Mouse (Mus musculus) heart, embryonic 14.5 days (tissue): ENCODE measurements around the gene Obsl1. TPM values are rescaled to one million over a fixed set of nuclear protein-coding genes. Genes with fewer than 3 reads are reported as not detected.

ENCODE experiments used
- ATAC-seq: fragments of 200-750 bp; cut with Nextera tagmentation; 2 replicates; pipeline ENCODE4 v1.8.0; 2017; ENCODE audit warnings: low read depth, moderate TSS enrichment; ENCODE audit not compliant: insufficient number of reproducible peaks, insufficient read depth, low FRiP score
- H3K27ac ChIP-seq, 2 experiments: fragments of 200-500 bp in 1 of 2; fragments of 300-500 bp in 1 of 2; sonication (generic) in 1 of 2; replicated peaks in 1 of 2; 2 replicates each; pipeline ENCODE4 v1.5.1; 2012 to 2014; ENCODE audit warnings: low read depth in 2 of 2, low read length in 2 of 2, control low read depth in 1 of 2, mild to moderate bottlenecking in 1 of 2, mixed read lengths in 1 of 2; ENCODE audit not compliant: control insufficient read depth in 1 of 2, insufficient read depth in 1 of 2
- H3K27me3 ChIP-seq: fragments of 300-500 bp; sonication (generic); 2 replicates; pipeline ENCODE4 v1.6.1; 2014; ENCODE audit warnings: mild to moderate bottlenecking, low read length, control low read depth; ENCODE audit not compliant: control insufficient read depth, insufficient read depth
- H3K36me3 ChIP-seq: fragments of 300-500 bp; sonication (generic); 2 replicates; pipeline ENCODE4 v1.6.1; 2014; ENCODE audit warnings: mild to moderate bottlenecking, control low read depth, low read length, mixed read lengths; ENCODE audit not compliant: control insufficient read depth, insufficient read depth
- H3K4me1 ChIP-seq, 2 experiments: fragments of 200-500 bp in 1 of 2; fragments of 300-500 bp in 1 of 2; sonication (generic) in 1 of 2; 2 replicates each; pipeline ENCODE4 v1.6.1; 2012 to 2014; ENCODE audit warnings: low read length in 2 of 2, control low read depth in 1 of 2, mixed read lengths in 1 of 2; ENCODE audit not compliant: control insufficient read depth in 2 of 2, insufficient read depth in 2 of 2
- H3K4me2 ChIP-seq: fragments of 300-500 bp; sonication (generic); 2 replicates; pipeline ENCODE4 v1.6.1; 2014; ENCODE audit warnings: mild to moderate bottlenecking, low read length
- H3K4me3 ChIP-seq, 2 experiments: fragments of 200-500 bp in 1 of 2; fragments of 300-500 bp in 1 of 2; sonication (generic) in 1 of 2; 2 replicates each; pipeline ENCODE4 v1.5.1; 2012 to 2014; ENCODE audit warnings: low read length in 2 of 2, mild to moderate bottlenecking in 2 of 2, control low read depth in 1 of 2, low read depth in 1 of 2, moderate library complexity in 1 of 2; ENCODE audit not compliant: control insufficient read depth in 1 of 2, insufficient read depth in 1 of 2
- H3K9ac ChIP-seq: fragments of 300-500 bp; sonication (generic); 2 replicates; pipeline ENCODE4 v1.6.1; 2014; ENCODE audit warnings: mild to moderate bottlenecking, low read length
- H3K9me3 ChIP-seq: fragments of 300-500 bp; sonication (generic); 2 replicates; pipeline ENCODE4 v1.6.1; 2016; ENCODE audit warnings: low read length, control low read depth; ENCODE audit not compliant: control insufficient read depth
- WGBS: fragments of 180-500 bp; shearing (Covaris S2); extraction: QIAGEN DNeasy Blood & Tissue Kit; methylation state at CpG from one replicate; pipeline ENCODE4 v1.1.7; 2014; 5-methylcytosine and 5-hydroxymethylcytosine counted together
- polyA plus RNA-seq: library from polyadenylated mRNA; unstranded; fragments of >200 nt; fragmentation: Nextera tagmentation; extraction: Ambion mirVana; gene quantifications from 2 replicates; pipeline ENCODE4 v1.2.1, GENCODE M21; 2014

Obsl1 gene
- polyA plus RNA-seq, 1 experiment from 2014 or later, result 124 TPM

DNA sequence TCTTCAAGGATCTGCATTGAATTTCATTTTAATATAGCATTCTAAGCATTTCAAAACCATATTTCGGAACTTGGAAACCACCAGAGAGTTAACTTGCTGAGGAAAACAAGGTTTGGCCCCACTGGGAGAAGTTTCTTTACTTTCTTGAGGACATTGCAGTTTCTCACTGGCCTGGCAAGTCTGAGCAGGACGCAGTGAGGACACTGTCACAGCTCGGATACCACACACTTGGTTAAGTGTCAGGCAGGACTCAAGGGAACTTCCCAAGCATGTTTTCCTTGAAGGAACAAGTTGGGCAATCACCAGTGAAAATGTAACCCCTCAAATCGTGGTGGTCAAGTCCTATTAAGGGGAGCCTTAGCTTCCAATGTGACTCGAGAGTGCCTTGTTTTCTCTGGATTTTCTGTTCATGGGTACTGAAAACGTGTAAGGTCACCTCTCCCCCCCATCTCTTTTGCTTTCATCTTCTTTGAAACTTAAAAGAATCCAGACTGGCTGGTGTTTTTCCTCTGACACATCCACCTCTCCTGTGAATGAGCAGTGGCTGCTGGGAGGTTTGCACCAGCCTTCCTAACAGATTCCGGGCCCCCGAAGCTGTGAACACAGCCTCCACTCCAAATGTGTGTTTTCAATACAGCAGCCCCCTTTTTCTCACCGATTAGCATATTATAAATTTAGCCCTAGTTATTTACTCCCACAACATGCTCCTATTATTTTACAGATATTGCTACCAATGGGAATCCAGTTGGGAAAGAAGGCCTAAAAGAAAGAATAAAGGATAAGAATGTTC, 1.8 kb downstream of the Obsl1 start:
- H3K27ac ChIP-seq, result peak overlapping the region in 1 of 2 experiments; percentile 100; a peak in 1 of 4 replicates
- WGBS, result 35% methylated on average over 9 of the region's 9 CpGs

DNA sequence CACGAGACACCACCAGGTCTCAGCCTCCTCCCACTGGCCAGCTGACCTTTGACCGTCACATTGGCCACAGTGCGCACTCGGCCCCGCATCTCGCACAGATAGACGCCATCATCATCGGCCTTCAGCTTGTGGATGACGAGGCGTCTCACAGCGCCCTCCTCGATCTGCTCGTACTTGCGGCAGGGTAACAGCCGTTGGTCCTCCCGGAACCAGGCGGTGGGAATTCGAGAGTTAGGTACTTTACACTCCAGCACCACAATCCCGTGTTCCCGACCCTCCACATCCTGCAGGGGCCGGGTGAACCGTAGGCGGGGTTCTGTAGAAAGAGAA, 2.6 kb downstream of the Obsl1 start:
- WGBS, result 61% methylated on average over 23 of the region's 23 CpGs
- no peak for ATAC-seq
- H3K4me1 ChIP-seq, result peaks cover 24 to 34% of the 10 kb centered on the region in 2 experiments
- H3K4me3 ChIP-seq, result peak overlapping the region; percentile 32 to 93; a peak in 3 of 4 replicates
- no peaks in the 10 kb centered on the region for H3K9me3 ChIP-seq
- no peaks in the 10 kb centered on the region for H3K27me3 ChIP-seq
- H3K4me2 ChIP-seq, result peak overlapping the region; percentile 84
- peaks cover 53% of the 10 kb centered on the region for H3K36me3 ChIP-seq
- H3K27ac ChIP-seq, result 0 out of 4 replicates have a peak overlapping the region, but pooled peaks of 1 of the 2 experiments have one; percentile 2
- H3K9ac ChIP-seq, result peak overlapping the region; percentile 100

More for the DNA sequence above, 1.8 kb downstream of the Obsl1 start:
- peak overlapping the region; percentile 77 to 93 for H3K4me3 ChIP-seq
- H3K4me2 ChIP-seq, result peak overlapping the region; percentile 84
- H3K36me3 ChIP-seq, result peaks cover 45% of the 10 kb centered on the region
- no peak for ATAC-seq
- peak overlapping the region; percentile 100 for H3K9ac ChIP-seq
- peaks cover 27 to 37% of the 10 kb centered on the region in 2 experiments for H3K4me1 ChIP-seq
- no peaks in the 10 kb centered on the region for H3K9me3 ChIP-seq
- H3K27me3 ChIP-seq, result no peaks in the 10 kb centered on the region

DNA sequence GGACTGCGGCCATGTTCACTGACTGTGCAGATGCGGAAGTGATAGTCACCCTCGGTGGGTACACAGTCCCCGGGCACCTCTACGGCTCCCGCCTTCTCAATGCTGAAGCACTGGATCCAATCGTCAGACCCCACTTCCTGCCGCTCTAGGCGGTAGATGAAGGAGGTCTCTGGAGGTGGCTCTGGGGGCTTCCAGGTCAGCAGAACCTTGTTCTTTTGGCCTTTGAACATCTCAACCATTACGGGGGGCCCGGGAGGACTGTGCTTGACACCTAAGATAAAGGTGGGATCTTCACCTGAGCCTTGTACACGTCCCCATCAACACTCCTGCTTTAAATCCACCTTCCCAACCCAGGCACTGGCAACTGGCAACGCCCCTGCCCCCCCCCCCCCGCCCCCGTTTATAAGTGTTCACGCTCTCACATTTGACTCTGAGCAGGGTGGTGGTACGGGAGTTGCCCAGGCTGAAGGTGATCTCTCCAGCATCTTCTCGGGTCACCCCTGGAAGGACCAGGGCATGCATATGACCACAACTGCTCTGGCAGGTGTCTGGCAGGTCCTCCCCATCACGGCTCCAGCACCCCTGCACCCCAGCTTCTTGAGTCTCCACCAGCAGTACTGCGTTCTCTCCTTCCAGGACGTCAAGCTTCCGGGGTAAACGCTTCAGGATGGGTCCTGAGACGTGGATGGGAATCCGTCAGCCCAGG, 3.2 kb downstream of the Obsl1 start:
- Histone ChIP-seq H3K9ac (peak overlapping the region; percentile 100), H3K27ac (no peak overlapping the region), H3K36me3 (peaks cover 58% of the 10 kb centered on the region), H3K27me3 (no peaks in the 10 kb centered on the region), H3K4me3 (peak overlapping the region; percentile 32 to 93; a peak in 3 of 4 replicates), H3K4me1 (peaks cover 24 to 34% of the 10 kb centered on the region in 2 experiments), H3K4me2 (peak overlapping the region; percentile 84), H3K9me3 (no peaks in the 10 kb centered on the region)
- 75% methylated on average over 25 of the region's 25 CpGs for WGBS
- ATAC-seq, result no peak

- no peaks in the 10 kb centered on the region for H3K9me3 ChIP-seq
- H3K27me3 ChIP-seq, result no peaks in the 10 kb centered on the region
- H3K9ac ChIP-seq, result no peak overlapping the region
- no peak overlapping the region for H3K4me2 ChIP-seq
- H3K4me1 ChIP-seq, result peaks cover 16 to 26% of the 10 kb centered on the region in 2 experiments
- no peak overlapping the region for H3K4me3 ChIP-seq
- no peak for ATAC-seq
- H3K27ac ChIP-seq, result no peak overlapping the region
- 82% methylated on average over 9 of the region's 9 CpGs for WGBS
- peaks cover 70% of the 10 kb centered on the region for H3K36me3 ChIP-seq
Measured at GRCm38 (mm10) chr1:75501905-75502304, 4.3 kb downstream of the Obsl1 start.

GRCm38 (mm10) chr1:75499441-75499840, 6.8 kb downstream of the Obsl1 start:
- 80% methylated on average over 7 of the region's 7 CpGs for WGBS
- Histone ChIP-seq H3K36me3 (peaks cover 95% of the 10 kb centered on the region), H3K9me3 (no peaks in the 10 kb centered on the region), H3K27ac (no peak overlapping the region), H3K4me3 (no peak overlapping the region), H3K27me3 (no peaks in the 10 kb centered on the region), H3K4me1 (peaks cover 11 to 18% of the 10 kb centered on the region in 2 experiments), H3K4me2 (no peak overlapping the region), H3K9ac (no peak overlapping the region)
- no peak for ATAC-seq

- no peak overlapping the region for H3K4me2 ChIP-seq
- no peak overlapping the region for H3K9ac ChIP-seq
- H3K27ac ChIP-seq, result no peak overlapping the region
- no peak for ATAC-seq
- WGBS, result 81% methylated on average over 4 of the region's 4 CpGs
- H3K27me3 ChIP-seq, result no peaks in the 10 kb centered on the region
- H3K4me1 ChIP-seq, result peaks cover 10 to 13% of the 10 kb centered on the region in 2 experiments
- H3K9me3 ChIP-seq, result no peaks in the 10 kb centered on the region
- H3K4me3 ChIP-seq, result no peak overlapping the region
- peaks cover 96% of the 10 kb centered on the region for H3K36me3 ChIP-seq
Measured at GRCm38 (mm10) chr1:75498897-75499296, 7.4 kb downstream of the Obsl1 start.

DNA sequence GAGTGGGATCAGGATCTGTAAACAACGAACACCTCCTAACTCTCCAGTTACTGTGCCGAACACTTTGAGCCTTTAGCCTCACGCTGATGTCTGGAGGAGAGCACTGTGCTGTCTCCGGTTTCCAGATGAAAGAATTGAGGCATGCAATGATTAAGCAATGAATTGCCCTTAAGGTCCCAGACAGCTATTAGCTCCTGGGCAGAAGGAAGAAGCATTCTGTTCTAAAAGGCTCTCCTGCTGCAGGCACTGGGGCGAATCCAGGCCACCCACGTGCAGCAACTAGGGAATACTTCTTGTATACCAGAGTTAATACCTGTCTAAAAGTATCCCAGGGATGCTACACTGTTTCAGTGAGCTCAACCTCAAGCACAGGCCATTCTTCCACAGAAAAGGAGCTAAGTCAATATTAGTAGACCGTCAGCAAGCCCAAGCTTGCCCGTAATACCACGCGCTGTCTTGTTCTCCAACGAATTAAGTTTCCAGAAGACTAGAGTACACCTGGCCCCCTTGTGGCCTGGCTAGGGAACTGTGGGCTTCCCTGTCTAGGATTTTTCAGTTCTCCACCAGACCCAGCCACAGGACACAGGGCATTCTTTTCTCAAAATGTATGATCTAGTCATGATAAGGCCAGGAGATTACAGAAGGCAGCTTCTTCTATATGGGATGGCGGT, 11.2 kb downstream of the Obsl1 start:
- H3K9me3 ChIP-seq, result no peaks in the 10 kb centered on the region
- peaks cover 96% of the 10 kb centered on the region for H3K36me3 ChIP-seq
- H3K4me3 ChIP-seq, result no peak overlapping the region
- no peak overlapping the region for H3K4me2 ChIP-seq
- no peaks in the 10 kb centered on the region for H3K4me1 ChIP-seq
- no peak for ATAC-seq
- no peak overlapping the region for H3K27ac ChIP-seq
- 71% methylated on average over 12 of the region's 12 CpGs for WGBS
- H3K9ac ChIP-seq, result no peak overlapping the region
- no peaks in the 10 kb centered on the region for H3K27me3 ChIP-seq
